Mouse (Mus musculus) gastrocnemius, postnatal 4 days (tissue): ENCODE measurements around the gene Mup18. TPM values are rescaled to one million over a fixed set of nuclear protein-coding genes. Genes with fewer than 3 reads are reported as not detected.
"Not testable (repeated sequence)": the region's sequence is repeated elsewhere in the genome, so short reads cannot be mapped to it uniquely, and the experiment has no call there.

Experiments
- DNase-seq, 2 experiments: peaks; one replicate each; pipeline ENCODE4 v3.0.0; 2021 to 2022; ENCODE audit warnings: low spot score in 2 of 2, mixed read lengths in 2 of 2
- long read RNA-seq, 2 experiments: library from polyadenylated mRNA; stranded (forward); transcript quantifications; one replicate each; pipeline ENCODE4 v2.0.0; 2021
- total RNA-seq, 2 experiments: library from RNA; stranded (reverse); gene quantifications; 2 replicates each; pipeline ENCODE4 v1.2.3; 2021

Mup18 gene
- not detected for total RNA-seq
- long read RNA-seq, experiment 1 = 0 reads
- long read RNA-seq, experiment 2 = 0 reads

- not testable (repeated sequence) for DNase-seq
These were observed at the start of gene Mup18 for GRCm38 (mm10) chr4:61674036-61674435. Mup18 (minus strand) TSS chr4:61674136.

- not testable (repeated sequence) for DNase-seq
These were observed 40.4 kb upstream of the Mup18 start for GRCm38 (mm10) chr4:61714296-61714695.

Other genes starting within 250 kb of the Mup18 start
- not detected for gene Mup15, start 234.4 kb downstream of the Mup18 start, total RNA-seq
- not detected for gene Mup16, start 154.6 kb downstream of the Mup18 start, total RNA-seq
- gene Mup17, start 78.3 kb downstream of the Mup18 start, total RNA-seq = not detected
- gene Mup19, start 108.1 kb upstream of the Mup18 start, total RNA-seq = not detected
- gene Mup5, start 161.1 kb upstream of the Mup18 start, total RNA-seq = not detected